Mouse (Mus musculus): ENCODE results near the gene Gkap1.

Gene Gkap1

GRCm38 (mm10) chr13:58263546-58263945 is 12.0 kb downstream of the Gkap1 start:
- DNase-seq (ENCODE audit: low spot score in 2 of 2): no peak

- DNase-seq (ENCODE audit: low spot score in 2 of 2): no peak
These were observed 13.8 kb downstream of the Gkap1 start for GRCm38 (mm10) chr13:58261674-58262073.

GRCm38 (mm10) chr13:58253268-58253667 is 22.2 kb downstream of the Gkap1 start:
- no peak for DNase-seq (ENCODE audit: low spot score in 2 of 2)

- no peak for DNase-seq (ENCODE audit: low spot score in 2 of 2)
These were observed 26.5 kb downstream of the Gkap1 start for GRCm38 (mm10) chr13:58248957-58249356.

- no peak for DNase-seq (ENCODE audit: low spot score in 2 of 2)
These were observed 39.0 kb downstream of the Gkap1 start for GRCm38 (mm10) chr13:58236536-58236935.

- peak; percentile 30 to 58 for DNase-seq (ENCODE audit: low spot score in 2 of 2)
These were observed 42.9 kb downstream of the Gkap1 start for GRCm38 (mm10) chr13:58232611-58233010.

GRCm38 (mm10) chr13:58232070-58232469 is 43.4 kb downstream of the Gkap1 start:
- no peak for DNase-seq (ENCODE audit: low spot score in 2 of 2)

GRCm38 (mm10) chr13:58228624-58229023 is 46.9 kb downstream of the Gkap1 start:
- no peak for DNase-seq (ENCODE audit: low spot score in 2 of 2)

GRCm38 (mm10) chr13:58225694-58226093 is 49.8 kb downstream of the Gkap1 start:
- no peak for DNase-seq (ENCODE audit: low spot score in 2 of 2)

- DNase-seq (ENCODE audit: low spot score in 2 of 2): peak; percentile 18
These were observed 55.3 kb downstream of the Gkap1 start for GRCm38 (mm10) chr13:58220206-58220605.

GRCm38 (mm10) chr13:58217536-58217935 is 58.0 kb downstream of the Gkap1 start:
- no peak for DNase-seq (ENCODE audit: low spot score in 2 of 2)

GRCm38 (mm10) chr13:58216395-58216794 is 59.1 kb downstream of the Gkap1 start:
- DNase-seq (ENCODE audit: low spot score in 2 of 2): no peak

- peak; percentile 82 to 85 for DNase-seq (ENCODE audit: low spot score in 2 of 2)
These were observed 59.7 kb downstream of the Gkap1 start, which contains the start of gene Ubqln1 for GRCm38 (mm10) chr13:58215592-58216341. TSS of gene Ubqln1 (minus strand) at chr13:58215653.

- DNase-seq (ENCODE audit: low spot score in 2 of 2): peak in 1 of 2 experiments; percentile 10
These were observed 60.3 kb downstream of the Gkap1 start for GRCm38 (mm10) chr13:58215253-58215591.

- DNase-seq (ENCODE audit: low spot score in 2 of 2): no peak
These were observed 60.9 kb downstream of the Gkap1 start for GRCm38 (mm10) chr13:58214346-58215252.

GRCm38 (mm10) chr13:58213801-58214200 is 61.7 kb downstream of the Gkap1 start:
- no peak for DNase-seq (ENCODE audit: low spot score in 2 of 2)

- no peak for DNase-seq (ENCODE audit: low spot score in 2 of 2)
These were observed 63.0 kb downstream of the Gkap1 start for GRCm38 (mm10) chr13:58212530-58212929.

GRCm38 (mm10) chr13:58210441-58210840 is 65.1 kb downstream of the Gkap1 start:
- DNase-seq (ENCODE audit: low spot score in 2 of 2): no peak

- DNase-seq (ENCODE audit: low spot score in 2 of 2): no peak
These were observed 69.4 kb downstream of the Gkap1 start for GRCm38 (mm10) chr13:58206084-58206483.

GRCm38 (mm10) chr13:58204986-58205385 is 70.5 kb downstream of the Gkap1 start:
- no peak for DNase-seq (ENCODE audit: low spot score in 2 of 2)

GRCm38 (mm10) chr13:58204202-58204601 is 71.3 kb downstream of the Gkap1 start:
- no peak for DNase-seq (ENCODE audit: low spot score in 2 of 2)

GRCm38 (mm10) chr13:58202903-58203302 is 72.6 kb downstream of the Gkap1 start:
- DNase-seq (ENCODE audit: low spot score in 2 of 2): no peak

GRCm38 (mm10) chr13:58201908-58202307 is 73.6 kb downstream of the Gkap1 start:
- DNase-seq (ENCODE audit: low spot score in 2 of 2): no peak

Measured in urinary bladder, postnatal 36 days (tissue).